Mouse (Mus musculus) ES-E14 (cell line): ENCODE results near the gene Hs6st3. TPM values are rescaled to one million over a fixed set of nuclear protein-coding genes. Genes with fewer than 3 reads are reported as not detected.

Experiments used
- DNase-seq: peaks from one replicate; pipeline ENCODE4 v3.0.0-alpha.2; 2013; ENCODE audit warnings: low read depth, low spot score
- H3K27ac ChIP-seq: 2 replicates; pipeline ENCODE4 v1.5.1; 2012; ENCODE audit warnings: low read depth, mild to moderate bottlenecking, low read length, moderate library complexity, mixed read lengths; ENCODE audit not compliant: poor library complexity, insufficient read depth, severe bottlenecking
- H3K36me3 ChIP-seq: 2 replicates; pipeline ENCODE4 v1.6.1; 2012; ENCODE audit warnings: mild to moderate bottlenecking, low read length, moderate library complexity, mixed read lengths; ENCODE audit not compliant: control insufficient read depth, poor library complexity, insufficient read depth, severe bottlenecking
- H3K4me1 ChIP-seq, 2 experiments: fragments of 150-350 bp in 1 of 2; sonication (generic) in 1 of 2; 2 replicates each; pipeline ENCODE4 v1.6.1; 2012; ENCODE audit warnings: low read length in 2 of 2, mild to moderate bottlenecking in 1 of 2, mixed read lengths in 1 of 2; ENCODE audit not compliant: control insufficient read depth in 2 of 2, insufficient read depth in 2 of 2, poor library complexity in 1 of 2
- H3K4me3 ChIP-seq, 2 experiments: fragments of 150-350 bp in 1 of 2; sonication (generic) in 1 of 2; 2 replicates each; pipeline ENCODE4 v1.5.1; 2012; ENCODE audit warnings: low read length in 2 of 2, low read depth in 1 of 2, mild to moderate bottlenecking in 1 of 2, mixed read lengths in 1 of 2; ENCODE audit not compliant: insufficient read depth in 1 of 2, poor library complexity in 1 of 2, severe bottlenecking in 1 of 2
- H3K9ac ChIP-seq: 2 replicates; pipeline ENCODE4 v1.6.1; 2012; ENCODE audit warnings: low read depth, mild to moderate bottlenecking, low read length, mixed read lengths; ENCODE audit not compliant: poor library complexity, insufficient read depth, severe bottlenecking
- H3K9me3 ChIP-seq: fragments of 150-350 bp; sonication (generic); 2 replicates; pipeline ENCODE4 v1.6.1; 2012; ENCODE audit warnings: low read depth, mild to moderate bottlenecking, low read length; ENCODE audit not compliant: control insufficient read depth, insufficient read depth
- CHD2 ChIP-seq: IDR thresholded peaks from 2 replicates; pipeline ENCODE4 v1.6.1; 2014; ENCODE audit warnings: mild to moderate bottlenecking, low read depth, low read length, inconsistent platforms
- HCFC1 ChIP-seq: IDR thresholded peaks from 2 replicates; pipeline ENCODE4 v1.6.1; 2012; ENCODE audit warnings: low read length, inconsistent platforms, borderline replicate concordance; ENCODE audit not compliant: insufficient read depth
- MAFK ChIP-seq: IDR thresholded peaks from 2 replicates; pipeline ENCODE4 v1.6.1; 2014; ENCODE audit warnings: mild to moderate bottlenecking, low read depth, low read length, inconsistent platforms; ENCODE audit not compliant: insufficient read depth
- ZC3H11A ChIP-seq: IDR thresholded peaks from 2 replicates; pipeline ENCODE4 v1.6.1; 2012; ENCODE audit warnings: low read depth, mild to moderate bottlenecking, inconsistent platforms, low read length, borderline replicate concordance
- ZNF384 ChIP-seq: IDR thresholded peaks from 2 replicates; pipeline ENCODE4 v1.6.1; 2012; ENCODE audit warnings: low read depth, low read length, inconsistent platforms
- in situ Hi-C, 2 experiments: fragments of 600-800 bp; cut with MboI; formaldehyde crosslinking; loops; one replicate each; pipeline ENCODE4 v1.15.1; 2025; ENCODE audit warnings: low sequenced_read_pairs in 2 of 2, inconsistent platforms in 1 of 2; ENCODE audit not compliant: unreplicated experiment in 2 of 2
- total RNA-seq: library from RNA; depleted of rRNA; stranded (reverse); fragments of 300-350 nt; gene quantifications from 2 replicates; pipeline ENCODE4 v1.2.3, GENCODE M21; 2012

Hs6st3 gene
- total RNA-seq, 1 experiment = 0.62 TPM

DNA sequence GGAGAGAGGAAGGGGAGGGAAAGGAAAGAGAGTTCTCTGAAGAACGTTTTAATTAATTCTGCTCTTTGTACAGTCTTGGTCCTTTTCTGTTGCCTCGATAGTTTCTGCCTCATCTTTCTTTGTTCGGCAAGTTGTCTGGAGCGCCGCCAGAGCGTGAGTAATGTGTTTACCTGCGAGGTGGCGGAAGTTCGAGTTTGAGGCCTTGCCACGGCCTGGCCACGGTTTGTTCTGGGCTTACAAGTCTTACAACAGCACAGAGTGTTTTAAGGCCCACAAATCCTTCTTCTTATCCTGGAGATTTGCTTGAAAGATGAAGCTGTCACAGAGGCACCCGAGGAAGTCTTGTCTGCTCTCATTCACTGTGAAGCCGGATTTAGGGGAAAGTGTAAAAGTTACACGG, 466.2 kb downstream of the Hs6st3 start:
- Histone ChIP-seq H3K36me3 (no peaks in the 10 kb centered on the region), H3K9ac (no peak overlapping the region), H3K27ac (no peak overlapping the region), H3K4me1 (no peaks in the 10 kb centered on the region), H3K4me3 (no peak overlapping the region), H3K9me3 (no peaks in the 10 kb centered on the region)
- DNase-seq = no peak
- no peak for TF ChIP-seq HCFC1
- TF ChIP-seq MAFK = no peak
- TF ChIP-seq ZNF384 = no peak
- no peak for TF ChIP-seq ZC3H11A
- no peak for TF ChIP-seq CHD2
- in situ Hi-C loops = no loop called here

DNA sequence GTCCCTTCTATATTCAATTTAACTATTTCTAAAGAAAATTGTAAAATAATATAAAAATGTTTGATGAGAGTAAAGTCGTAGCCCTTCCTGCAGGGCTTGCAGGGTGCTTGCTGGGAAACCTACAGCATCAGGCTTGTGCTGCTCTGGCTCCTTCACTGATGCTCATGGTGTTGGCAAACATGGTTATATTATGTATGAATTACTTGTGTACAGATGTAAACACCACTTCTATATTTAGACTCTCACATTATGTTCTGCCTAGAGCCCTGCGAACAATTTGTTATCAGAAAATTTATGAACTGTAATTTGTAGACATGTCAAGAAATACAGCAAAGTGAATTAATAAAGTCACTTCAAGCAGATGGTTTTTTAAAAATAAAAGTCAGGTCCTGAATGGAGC, 474.7 kb downstream of the Hs6st3 start:
- no peaks in the 10 kb centered on the region for H3K4me1 ChIP-seq
- H3K4me3 ChIP-seq = no peak overlapping the region
- TF ChIP-seq CHD2 (no peak), ZC3H11A (no peak), ZNF384 (no peak), HCFC1 (no peak), MAFK (no peak)
- DNase-seq = no peak
- no peak overlapping the region for H3K27ac ChIP-seq
- no peak overlapping the region for H3K9ac ChIP-seq
- no peaks in the 10 kb centered on the region for H3K36me3 ChIP-seq
- H3K9me3 ChIP-seq = no peaks in the 10 kb centered on the region
- in situ Hi-C loops = no loop called here

DNA sequence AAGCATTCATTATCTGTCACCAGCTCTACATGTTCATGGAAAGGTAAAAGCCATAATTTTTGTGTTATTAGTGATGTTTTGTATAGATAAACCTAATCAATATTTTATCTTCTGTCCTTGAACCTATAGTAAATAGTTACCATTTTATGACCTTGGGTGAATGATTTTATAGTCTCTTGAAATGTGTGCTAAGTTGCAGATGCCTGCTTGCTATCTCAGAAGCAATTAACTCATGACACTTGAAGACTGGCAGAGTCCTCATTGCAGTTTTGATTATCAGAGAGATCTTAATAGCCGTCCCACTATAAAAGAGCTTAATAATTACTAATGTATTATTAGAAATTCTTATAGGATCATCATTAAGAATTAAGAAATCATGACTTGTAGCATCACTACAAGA, 491.0 kb downstream of the Hs6st3 start:
- Histone ChIP-seq H3K27ac (no peak overlapping the region), H3K9ac (no peak overlapping the region), H3K4me1 (no peaks in the 10 kb centered on the region), H3K36me3 (no peaks in the 10 kb centered on the region), H3K4me3 (no peak overlapping the region), H3K9me3 (no peaks in the 10 kb centered on the region)
- TF ChIP-seq MAFK (no peak), ZNF384 (no peak), CHD2 (no peak), HCFC1 (no peak), ZC3H11A (no peak)
- in situ Hi-C loops = no loop called here
- DNase-seq = no peak

DNA sequence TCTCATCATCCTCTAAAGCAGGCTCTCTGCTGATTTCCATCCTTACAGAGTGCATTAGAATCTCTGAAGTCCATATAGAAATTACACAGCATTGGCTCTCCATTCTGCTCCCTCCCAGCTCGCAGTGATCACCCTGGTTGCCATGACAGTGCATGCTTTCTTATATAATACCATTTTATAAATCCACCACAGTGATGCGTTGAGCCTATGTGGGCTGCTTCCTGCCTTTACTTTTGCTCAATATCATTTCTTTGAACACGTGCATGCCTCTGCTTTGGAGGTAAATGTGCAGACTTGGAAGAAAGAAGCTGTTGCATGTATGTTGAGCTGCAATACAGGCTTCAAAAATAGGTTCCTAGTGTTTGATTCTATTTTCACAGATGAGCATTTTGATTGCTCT, 494.9 kb downstream of the Hs6st3 start:
- no peaks in the 10 kb centered on the region for H3K36me3 ChIP-seq
- TF ChIP-seq HCFC1 = no peak
- TF ChIP-seq ZC3H11A = no peak
- TF ChIP-seq CHD2 = no peak
- H3K9me3 ChIP-seq = no peaks in the 10 kb centered on the region
- H3K4me3 ChIP-seq = no peak overlapping the region
- no peak for DNase-seq
- H3K4me1 ChIP-seq = no peaks in the 10 kb centered on the region
- in situ Hi-C loops = no loop called here
- H3K27ac ChIP-seq = no peak overlapping the region
- no peak overlapping the region for H3K9ac ChIP-seq

DNA sequence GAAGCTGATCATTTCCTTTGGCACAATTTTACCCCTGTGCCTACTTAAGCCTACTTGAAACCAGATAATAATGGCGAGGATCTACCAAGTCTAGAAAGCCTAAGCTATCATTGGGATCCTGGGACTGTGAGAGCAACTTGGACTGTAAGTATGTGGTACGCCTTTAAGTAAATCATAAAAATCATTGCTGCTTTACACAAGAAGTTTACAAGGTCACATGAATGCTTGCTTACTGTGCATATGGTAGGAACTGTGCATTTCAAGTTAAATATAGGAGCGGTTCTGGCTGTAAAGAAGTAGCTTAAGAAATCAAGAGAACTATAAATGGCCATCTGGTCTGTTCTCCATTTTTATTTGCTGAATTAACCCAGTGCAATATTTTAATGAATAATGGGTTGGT, 495.5 kb downstream of the Hs6st3 start:
- no peaks in the 10 kb centered on the region for H3K4me1 ChIP-seq
- in situ Hi-C loops = no loop called here
- DNase-seq = no peak
- no peak for TF ChIP-seq HCFC1
- TF ChIP-seq CHD2 = no peak
- TF ChIP-seq ZNF384 = no peak
- TF ChIP-seq MAFK = no peak
- TF ChIP-seq ZC3H11A = no peak
- H3K4me3 ChIP-seq = no peak overlapping the region
- no peak overlapping the region for H3K9ac ChIP-seq
- H3K36me3 ChIP-seq = no peaks in the 10 kb centered on the region
- H3K9me3 ChIP-seq = no peaks in the 10 kb centered on the region
- no peak overlapping the region for H3K27ac ChIP-seq
